Mouse (Mus musculus): ENCODE results near the gene Rpl23a. TPM values are rescaled to one million over a fixed set of nuclear protein-coding genes. Genes with fewer than 3 reads are reported as not detected.

Rpl23a gene
- total RNA-seq (2023), result 1,000 to 10,000 TPM; 1,117 to 1,118 TPM

GRCm38 (mm10) chr11:78182961-78183844 is at the start of gene Rpl23a:
Gene Rpl23a (minus strand): TSS chr11:78183584.

GRCm38 (mm10) chr11:78193113-78193512 is 9.7 kb upstream of the Rpl23a start, which contains the start of gene Proca1:
Gene Proca1 (plus strand): TSS chr11:78193392.

GRCm38 (mm10) chr11:78188331-78189233 is 5.2 kb upstream of the Rpl23a start, which contains the start of gene Rab34:
Gene Rab34 (plus strand): TSS chr11:78188430.

GRCm38 (mm10) chr11:78176402-78176862 is 7.0 kb downstream of the Rpl23a start, which contains the start of the genes Nek8 and Tlcd1:
Gene Nek8 (minus strand): TSS chr11:78176675.
Gene Tlcd1 (plus strand): TSS chr11:78176711.

GRCm38 (mm10) chr11:78164924-78165760 is 18.2 kb downstream of the Rpl23a start, which contains the start of gene Traf4:
Gene Traf4 (minus strand): TSS chr11:78165589.

Other genes with a start within 250 kb of the Rpl23a start
- 10 to 100 TPM; 80.1 to 87.9 TPM for gene Phf12, start 200.8 kb downstream of the Rpl23a start, total RNA-seq (2023)
- gene Dhrs13, start 151.3 kb downstream of the Rpl23a start, total RNA-seq (2023), result 1 to 10 TPM; 3.0 to 3.5 TPM
- gene Flot2, start 145.7 kb downstream of the Rpl23a start, total RNA-seq (2023), result 100 to 1,000 TPM; 133 to 140 TPM
- 10 to 100 TPM; 15.4 to 16.7 TPM for gene Eral1, start 103.2 kb downstream of the Rpl23a start, total RNA-seq (2023)
- 10 to 100 TPM; 41.9 to 50.7 TPM for gene Fam222b, start 88.9 kb downstream of the Rpl23a start, total RNA-seq (2023)
- gene Traf4, start 18.0 kb downstream of the Rpl23a start, total RNA-seq (2023), result 1 to 10 TPM; 6.3 to 8.1 TPM
- gene Nek8, start 6.9 kb downstream of the Rpl23a start, total RNA-seq (2023), result 1 to 10 TPM; 4.3 to 7.2 TPM
- gene Tlcd1, start 6.9 kb downstream of the Rpl23a start, total RNA-seq (2023), result 1 to 10 TPM; 6.0 to 7.4 TPM
- gene Rab34, start 4.8 kb upstream of the Rpl23a start, total RNA-seq (2023), result under 1 TPM in 1 of 2 experiments, not detected in 1; 0.46 TPM
- gene Proca1, start 9.8 kb upstream of the Rpl23a start, total RNA-seq (2023), result 1 to 10 TPM; 1.1 to 1.3 TPM
- 10 to 100 TPM; 42.7 to 43.7 TPM for gene Sdf2, start 62.2 kb upstream of the Rpl23a start, total RNA-seq (2023)
- 10 to 100 TPM; 40.2 to 42.4 TPM for gene Supt6, start 62.4 kb upstream of the Rpl23a start, total RNA-seq (2023)
- 10 to 100 TPM; 60.2 to 60.8 TPM for gene 2610507B11Rik, start 78.2 kb upstream of the Rpl23a start, total RNA-seq (2023)
- gene BC030499, start 107.3 kb upstream of the Rpl23a start, total RNA-seq (2023), result under 1 TPM; 0.26 to 0.68 TPM
- gene Spag5, start 117.9 kb upstream of the Rpl23a start, total RNA-seq (2023), result 10 to 100 TPM; 61.7 to 63.1 TPM
- gene Aldoc, start 139.4 kb upstream of the Rpl23a start, total RNA-seq (2023), result 1 to 10 TPM; 2.6 to 3.6 TPM
- 10 to 100 TPM; 37.7 to 40.2 TPM for gene Pigs, start 144.8 kb upstream of the Rpl23a start, total RNA-seq (2023)
- gene Unc119, start 159.9 kb upstream of the Rpl23a start, total RNA-seq (2023), result 100 to 1,000 TPM; 106 to 112 TPM
- under 1 TPM in 1 of 2 experiments, not detected in 1; 0.15 TPM for gene Foxn1, start 203.0 kb upstream of the Rpl23a start, total RNA-seq (2023)
- under 1 TPM in 1 of 2 experiments, not detected in 1; 0.22 TPM for gene Slc13a2, start 238.6 kb upstream of the Rpl23a start, total RNA-seq (2023)